Mouse (Mus musculus) lung, embryonic 16.5 days (tissue): ENCODE measurements around the gene Eef1akmt2. TPM values are rescaled to one million over a fixed set of nuclear protein-coding genes. Genes with fewer than 3 reads are reported as not detected.

ENCODE experiments used
- ATAC-seq: fragments of 200-750 bp; cut with Nextera tagmentation; 2 replicates; pipeline ENCODE4 v1.8.0; 2017; ENCODE audit warnings: low read depth, mild to moderate bottlenecking, moderate library complexity
- H3K27ac ChIP-seq: fragments of 300-500 bp; sonication (generic); 2 replicates; pipeline ENCODE4 v1.5.1; 2014; ENCODE audit warnings: mild to moderate bottlenecking, control low read depth, low read length
- H3K27me3 ChIP-seq: fragments of 300-500 bp; sonication (generic); 2 replicates; pipeline ENCODE4 v1.6.1; 2014; ENCODE audit warnings: low read depth, low read length, mixed read lengths; ENCODE audit not compliant: control insufficient read depth, insufficient read depth
- H3K36me3 ChIP-seq: fragments of 300-500 bp; sonication (generic); 2 replicates; pipeline ENCODE4 v1.6.1; 2014; ENCODE audit warnings: low read length; ENCODE audit not compliant: control insufficient read depth, insufficient read depth
- H3K4me1 ChIP-seq: fragments of 300-500 bp; sonication (generic); replicated peaks from 2 replicates; pipeline ENCODE4 v1.6.1; 2014; ENCODE audit warnings: low read length, mixed read lengths; ENCODE audit not compliant: control insufficient read depth, insufficient read depth
- H3K4me2 ChIP-seq: fragments of 300-500 bp; sonication (generic); 2 replicates; pipeline ENCODE4 v1.6.1; 2014; ENCODE audit warnings: low read depth, low read length, control low read depth
- H3K4me3 ChIP-seq: fragments of 300-500 bp; sonication (generic); 2 replicates; pipeline ENCODE4 v1.5.1; 2014; ENCODE audit warnings: mild to moderate bottlenecking, low read length, control low read depth
- H3K9ac ChIP-seq: fragments of 300-500 bp; sonication (generic); 2 replicates; pipeline ENCODE4 v1.6.1; 2014; ENCODE audit warnings: low read length, control low read depth
- H3K9me3 ChIP-seq: fragments of 300-500 bp; sonication (generic); 2 replicates; pipeline ENCODE4 v1.6.1; 2016; ENCODE audit warnings: low read length; ENCODE audit not compliant: control insufficient read depth
- WGBS: fragments of 180-500 bp; shearing (Covaris S2); extraction: QIAGEN DNeasy Blood & Tissue Kit; methylation state at CpG from one replicate; pipeline ENCODE4 v1.1.7; 2014; 5-methylcytosine and 5-hydroxymethylcytosine counted together
- polyA plus RNA-seq: library from polyadenylated mRNA; unstranded; fragments of >200 nt; fragmentation: Nextera tagmentation; extraction: Ambion mirVana; gene quantifications from 2 replicates; pipeline ENCODE4 v1.2.1, GENCODE M21; 2015

Eef1akmt2 gene
- polyA plus RNA-seq, 1 experiment from 2014 or later = 60.4 TPM

DNA sequence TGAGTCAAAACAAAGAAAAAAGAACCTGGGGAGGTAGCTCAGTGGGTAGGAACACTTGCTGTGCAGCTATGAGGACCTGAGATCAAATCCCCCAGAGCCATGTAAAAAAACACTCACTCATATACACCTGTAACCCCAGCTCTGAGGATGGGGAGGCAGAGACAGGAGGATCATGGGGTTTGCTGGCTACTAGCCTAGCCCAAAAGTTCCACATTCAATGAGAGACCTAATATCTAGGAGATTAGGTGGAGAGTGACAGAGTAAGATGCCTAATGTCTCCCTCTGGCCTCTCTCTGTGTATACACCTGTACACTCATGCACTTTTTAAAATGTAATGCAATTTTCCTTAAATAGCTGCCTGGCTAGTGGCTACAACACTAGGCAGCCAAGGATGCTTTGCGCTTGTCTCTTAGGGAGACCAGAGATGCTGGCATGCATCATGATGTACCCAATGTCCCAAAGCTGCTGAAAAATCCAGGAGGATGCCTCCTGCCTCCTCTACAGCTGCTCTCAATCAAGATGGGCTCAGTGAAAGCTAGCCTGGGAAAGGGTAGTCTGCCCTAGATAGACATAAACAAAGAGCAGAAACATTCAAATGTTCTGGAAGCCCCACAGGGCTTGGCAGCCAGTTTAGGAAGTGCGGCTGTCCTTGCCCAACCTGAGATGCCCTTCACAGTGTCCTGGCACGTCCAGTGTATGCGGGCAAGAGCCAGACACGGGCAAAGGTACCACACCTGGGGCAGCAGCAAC lies 39.3 kb upstream of the Eef1akmt2 start:
- Histone ChIP-seq H3K27ac (no peak overlapping the region), H3K36me3 (no peaks in the 10 kb centered on the region), H3K9ac (no peak overlapping the region), H3K4me3 (no peak overlapping the region), H3K9me3 (no peaks in the 10 kb centered on the region), H3K27me3 (no peaks in the 10 kb centered on the region), H3K4me2 (no peak overlapping the region), H3K4me1 (peaks cover 7% of the 10 kb centered on the region)
- WGBS = 76% methylated on average over 5 of the region's 5 CpGs
- ATAC-seq = no peak

DNA sequence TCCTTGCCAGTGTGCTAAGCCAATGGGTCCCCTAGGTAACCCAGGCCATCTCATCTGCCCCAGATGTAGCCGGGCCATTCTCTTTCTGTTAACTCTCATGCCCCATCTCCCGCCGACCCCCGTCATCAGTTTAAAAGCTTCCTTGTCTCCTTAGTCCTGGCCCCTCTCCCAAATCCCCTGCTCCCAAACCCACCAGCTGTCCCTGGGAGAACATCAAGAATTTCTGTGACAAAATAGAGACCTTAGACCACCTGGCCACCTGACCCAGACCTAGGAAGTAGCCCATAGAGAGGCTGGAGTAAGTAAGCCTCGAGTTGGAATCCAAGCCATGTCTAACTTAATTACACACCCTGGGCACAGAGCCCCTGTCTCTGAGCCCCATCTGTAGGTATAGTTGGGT lies 37.7 kb upstream of the Eef1akmt2 start:
- no peaks in the 10 kb centered on the region for H3K9me3 ChIP-seq
- no peak for ATAC-seq

DNA sequence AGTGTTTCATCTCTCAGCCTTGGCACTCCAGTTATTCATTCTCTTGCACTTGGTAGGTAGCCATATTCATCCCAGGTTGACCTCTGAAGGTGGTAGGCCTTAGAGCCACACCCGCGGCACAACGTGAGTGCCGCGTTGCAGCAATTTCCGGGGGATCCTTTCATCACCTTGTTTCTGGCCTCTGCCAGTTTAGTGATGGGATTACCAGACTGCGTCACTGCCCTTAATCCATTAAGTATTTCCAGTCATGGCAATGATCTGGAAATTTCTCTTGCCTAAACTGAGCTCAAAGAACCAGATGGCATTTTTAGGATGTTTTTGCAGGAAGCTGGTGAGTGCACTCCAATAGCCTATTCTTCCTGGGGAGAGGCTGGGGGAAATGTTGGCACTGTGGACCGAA lies 37.2 kb upstream of the Eef1akmt2 start:
- Histone ChIP-seq H3K9ac (no peak overlapping the region), H3K27me3 (no peaks in the 10 kb centered on the region), H3K4me1 (peaks cover under 1% of the 10 kb centered on the region; the same call in 1 of the 2 replicates), H3K9me3 (no peaks in the 10 kb centered on the region), H3K36me3 (peaks cover under 1% of the 10 kb centered on the region), H3K27ac (no peak overlapping the region), H3K4me2 (no peak overlapping the region), H3K4me3 (no peak overlapping the region)
- WGBS = 88% methylated on average over 8 of the region's 8 CpGs
- no peak for ATAC-seq

More for the DNA sequence above, 37.7 kb upstream of the Eef1akmt2 start:
- Histone ChIP-seq H3K27ac (no peak overlapping the region), H3K4me2 (no peak overlapping the region), H3K4me3 (no peak overlapping the region), H3K9ac (no peak overlapping the region), H3K36me3 (no peaks in the 10 kb centered on the region), H3K4me1 (peaks cover 6% of the 10 kb centered on the region), H3K27me3 (no peaks in the 10 kb centered on the region)
- WGBS = 88% methylated on average over 5 of the region's 5 CpGs

DNA sequence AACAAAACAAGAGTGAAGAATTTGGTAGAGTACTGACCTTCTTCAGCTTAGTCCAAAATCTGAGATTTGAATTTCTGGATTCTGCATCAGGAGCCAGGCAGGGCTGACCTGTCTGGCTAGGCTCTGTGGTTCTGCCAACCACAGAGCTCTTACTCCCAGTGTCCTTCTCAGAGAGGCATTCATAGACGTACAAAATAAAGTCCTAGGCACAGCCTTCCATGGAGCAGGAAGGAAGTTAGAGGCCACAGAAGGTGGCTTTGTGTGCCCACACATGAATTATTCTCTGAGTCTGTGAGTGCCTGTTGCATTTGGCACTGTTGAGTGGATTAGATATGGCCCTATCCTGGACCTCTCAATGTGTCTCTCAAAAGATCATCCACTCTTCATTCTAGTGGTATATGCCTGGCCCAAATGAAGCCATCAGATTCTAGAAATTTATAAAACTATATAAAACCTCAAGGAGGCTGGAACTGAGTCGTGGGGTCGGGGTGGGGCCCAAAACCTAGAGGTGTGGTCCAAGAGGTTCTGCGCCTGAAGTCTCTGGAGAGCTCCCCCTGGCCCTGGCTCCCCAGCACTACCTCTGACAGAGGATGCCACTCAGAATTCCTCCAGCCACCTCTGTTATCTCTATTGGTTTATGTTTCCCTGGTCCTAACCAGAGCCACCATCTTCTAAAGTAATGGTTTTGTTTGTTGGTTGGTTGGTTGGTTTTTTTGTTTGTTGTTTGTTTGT lies 36.2 kb upstream of the Eef1akmt2 start:
- H3K9me3 ChIP-seq = no peaks in the 10 kb centered on the region
- no peaks in the 10 kb centered on the region; the same call in 1 of the 2 replicates for H3K4me1 ChIP-seq
- no peak for ATAC-seq
- no peak overlapping the region for H3K4me2 ChIP-seq
- H3K27ac ChIP-seq = no peak overlapping the region
- WGBS = 57% methylated on average over 4 of the region's 4 CpGs
- no peak overlapping the region for H3K4me3 ChIP-seq
- H3K27me3 ChIP-seq = no peaks in the 10 kb centered on the region
- peaks cover 10% of the 10 kb centered on the region for H3K36me3 ChIP-seq
- no peak overlapping the region for H3K9ac ChIP-seq

DNA sequence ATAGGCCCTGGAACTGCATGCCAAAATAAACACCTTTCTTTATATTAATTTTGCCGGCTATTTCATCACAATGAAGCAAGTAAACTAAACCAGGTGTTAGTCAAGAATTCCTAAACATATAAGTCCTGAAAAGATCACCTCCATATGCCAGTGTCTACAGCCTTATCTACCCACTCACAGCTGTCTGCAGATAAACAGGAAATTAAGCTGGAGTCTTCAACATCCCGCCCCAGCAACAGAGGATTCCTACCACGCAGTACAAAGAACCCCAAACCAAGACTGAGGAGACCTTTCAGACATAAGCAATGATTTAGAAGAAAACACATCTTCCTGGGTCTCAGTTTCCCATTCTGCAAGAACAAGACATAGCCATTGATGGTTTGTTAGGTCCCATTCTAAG lies 35.6 kb upstream of the Eef1akmt2 start:
- H3K4me3 ChIP-seq = no peak overlapping the region
- peaks cover 15% of the 10 kb centered on the region for H3K36me3 ChIP-seq
- WGBS = 44% methylated on average over 3 of the region's 3 CpGs
- no peaks in the 10 kb centered on the region; the same call in 1 of the 2 replicates for H3K4me1 ChIP-seq
- H3K9me3 ChIP-seq = no peaks in the 10 kb centered on the region
- H3K9ac ChIP-seq = no peak overlapping the region
- H3K4me2 ChIP-seq = no peak overlapping the region
- H3K27ac ChIP-seq = no peak overlapping the region
- H3K27me3 ChIP-seq = no peaks in the 10 kb centered on the region
- no peak for ATAC-seq

DNA sequence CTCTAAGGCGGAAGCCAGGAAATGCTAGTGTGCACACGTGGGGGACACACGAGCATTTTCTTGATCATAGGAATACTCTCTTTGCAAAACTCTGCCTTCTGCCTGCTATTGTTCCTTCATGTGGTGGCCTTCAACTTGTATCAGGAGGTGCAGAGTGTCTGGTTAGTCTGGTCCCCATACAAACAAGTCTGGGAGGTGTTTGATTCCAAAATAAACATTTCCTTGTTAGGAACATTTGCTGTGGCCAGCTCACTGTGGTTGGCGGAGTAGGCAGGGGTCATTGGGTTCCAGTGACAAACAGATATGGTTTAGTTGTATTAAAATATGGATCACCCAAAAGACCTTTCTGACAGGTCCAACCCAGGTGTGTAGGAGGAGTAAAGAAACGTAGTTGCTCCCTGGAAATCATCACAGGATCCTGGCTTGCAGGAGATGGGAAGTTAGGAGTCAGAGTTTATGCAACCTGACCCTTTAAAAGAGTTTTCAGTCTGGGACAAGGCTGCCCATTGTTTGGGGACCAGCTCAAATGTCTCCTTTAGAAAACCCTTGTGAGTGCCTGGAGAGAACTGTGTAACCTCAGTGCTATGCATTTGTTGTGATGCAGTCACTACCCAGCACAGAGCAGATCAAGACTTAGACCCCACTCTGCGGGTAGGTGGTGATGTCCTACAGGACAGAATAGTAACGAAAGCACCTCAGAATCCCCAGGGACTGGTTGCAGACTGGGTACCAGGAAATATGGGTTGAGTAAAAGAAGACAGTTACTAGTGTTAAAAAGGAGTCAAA lies 34.7 kb upstream of the Eef1akmt2 start:
- Histone ChIP-seq H3K27me3 (no peaks in the 10 kb centered on the region), H3K9ac (no peak overlapping the region), H3K9me3 (no peaks in the 10 kb centered on the region), H3K4me2 (no peak overlapping the region), H3K27ac (no peak overlapping the region; the same call in none of the 2 replicates), H3K4me3 (no peak overlapping the region), H3K4me1 (no peaks in the 10 kb centered on the region; the same call in 1 of the 2 replicates), H3K36me3 (peaks cover 20% of the 10 kb centered on the region)
- WGBS = 40% methylated on average over 7 of the region's 7 CpGs
- ATAC-seq = no peak

DNA sequence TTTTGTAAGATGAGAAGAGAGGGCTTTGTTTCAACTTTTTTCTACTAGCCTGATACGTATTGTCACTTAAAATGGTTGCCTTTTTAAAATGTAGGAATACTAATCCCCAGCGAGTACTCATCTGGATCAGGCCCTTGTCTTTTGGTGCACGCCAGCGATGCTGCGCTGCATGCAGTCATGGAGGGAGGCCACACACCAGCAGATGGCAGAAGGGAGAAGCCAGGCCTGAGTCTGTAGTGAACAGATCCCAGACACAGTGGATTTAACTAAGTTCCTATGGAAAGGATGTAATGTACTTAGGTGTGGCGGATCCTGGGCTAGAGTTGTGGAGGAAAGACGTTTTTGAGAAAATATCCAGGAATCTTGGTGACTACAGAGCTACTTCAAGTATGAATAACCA lies 31.6 kb upstream of the Eef1akmt2 start:
- Histone ChIP-seq H3K36me3 (peaks cover 34% of the 10 kb centered on the region), H3K27ac (no peak overlapping the region), H3K4me2 (no peak overlapping the region), H3K9ac (no peak overlapping the region), H3K4me1 (no peaks in the 10 kb centered on the region; the same call in 1 of the 2 replicates), H3K9me3 (no peaks in the 10 kb centered on the region), H3K27me3 (no peaks in the 10 kb centered on the region), H3K4me3 (no peak overlapping the region)
- no peak for ATAC-seq
- 92% methylated on average over 7 of the region's 7 CpGs for WGBS

DNA sequence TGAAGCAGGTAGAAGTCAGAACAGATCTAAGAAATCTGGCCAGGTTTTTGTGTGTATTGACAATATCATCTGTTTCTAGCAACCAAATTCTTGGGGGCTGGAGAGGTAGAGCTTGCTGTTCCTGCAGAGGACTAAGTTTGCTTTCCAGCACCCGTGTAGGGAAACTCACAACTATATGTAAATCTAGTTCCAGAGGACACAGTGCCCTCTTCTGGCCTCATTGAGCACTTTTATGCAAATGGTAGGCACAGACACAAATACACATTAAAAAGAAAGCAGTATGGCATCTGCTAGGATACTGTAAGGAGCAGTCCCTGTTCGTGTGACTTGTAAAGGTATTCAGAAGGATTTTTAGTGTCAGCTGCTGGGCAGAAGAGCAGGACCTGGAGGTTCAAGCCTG lies 29.9 kb upstream of the Eef1akmt2 start:
- ATAC-seq = no peak
- Histone ChIP-seq H3K4me3 (no peak overlapping the region), H3K9me3 (no peaks in the 10 kb centered on the region), H3K4me2 (no peak overlapping the region), H3K27ac (no peak overlapping the region), H3K36me3 (peaks cover 39% of the 10 kb centered on the region), H3K9ac (no peak overlapping the region), H3K27me3 (no peaks in the 10 kb centered on the region), H3K4me1 (no peaks in the 10 kb centered on the region; the same call in 1 of the 2 replicates)
- WGBS = 71% methylated on average over 2 of the region's 2 CpGs

DNA sequence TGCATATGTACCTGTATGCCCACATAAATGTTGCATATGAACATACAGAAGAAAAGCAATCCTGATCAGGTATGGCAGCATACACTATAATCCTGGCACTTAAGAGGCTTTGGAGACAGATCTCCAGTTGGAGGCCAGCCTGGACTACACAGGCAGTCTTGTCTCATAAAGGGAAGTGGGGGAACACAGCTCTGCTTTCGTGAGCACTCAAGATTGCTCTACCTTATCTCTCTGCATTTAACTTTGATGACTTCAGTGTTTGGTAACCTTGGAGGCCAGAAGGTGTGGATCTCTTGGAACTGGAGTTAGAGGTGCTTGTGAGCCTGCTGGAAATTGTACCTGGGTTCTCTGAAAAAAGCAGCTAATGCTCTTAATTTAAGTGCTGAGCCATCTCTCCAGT lies 27.8 kb upstream of the Eef1akmt2 start:
- H3K36me3 ChIP-seq = peaks cover 57% of the 10 kb centered on the region
- H3K9ac ChIP-seq = no peak overlapping the region
- WGBS = 78% methylated on average over 1 of the region's 1 CpGs
- no peak overlapping the region for H3K27ac ChIP-seq
- no peaks in the 10 kb centered on the region for H3K27me3 ChIP-seq
- H3K4me2 ChIP-seq = no peak overlapping the region
- no peak for ATAC-seq
- H3K4me3 ChIP-seq = no peak overlapping the region
- no peaks in the 10 kb centered on the region for H3K4me1 ChIP-seq
- H3K9me3 ChIP-seq = no peaks in the 10 kb centered on the region
